Mouse (Mus musculus) kidney, adult 18-20 months (tissue): Measurements from ENCODE around the gene Vwa7.
A peak's percentile ranks its signal among the peaks of the same experiment; 100 is the strongest.
"Not testable (repeated sequence)": the region's sequence is repeated elsewhere in the genome, so short reads cannot be mapped to it uniquely, and the experiment has no call there.

Source experiments
- DNase-seq: peaks from one replicate; pipeline ENCODE4 v3.0.0; 2021

Gene Vwa7

DNA sequence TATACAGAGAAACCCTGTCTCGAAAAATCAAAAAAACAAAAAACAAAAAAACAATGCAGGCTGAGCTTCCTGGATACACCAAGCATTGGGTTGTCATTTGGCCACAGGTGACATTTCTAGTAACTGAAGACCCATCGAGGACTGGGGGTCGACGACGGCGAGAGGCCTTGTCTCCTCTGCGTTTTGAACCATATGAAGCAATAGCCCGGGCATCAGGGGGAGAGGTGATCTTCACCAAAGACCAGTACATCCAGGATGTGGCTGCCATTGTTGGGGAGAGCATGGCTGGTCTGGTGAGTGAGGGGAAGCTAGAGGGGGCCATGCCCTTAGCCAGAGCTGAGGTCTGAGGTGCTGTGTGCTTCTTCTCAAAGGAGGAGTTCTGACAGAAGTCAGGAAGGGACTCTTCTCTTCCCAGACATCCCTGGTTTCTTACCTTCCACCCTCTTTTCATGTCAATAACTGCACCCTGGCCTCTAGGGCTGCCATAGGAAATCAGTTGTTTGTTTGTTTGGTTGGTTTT lies 6.2 kb downstream of the Vwa7 start:
- DNase-seq: no peak

DNA sequence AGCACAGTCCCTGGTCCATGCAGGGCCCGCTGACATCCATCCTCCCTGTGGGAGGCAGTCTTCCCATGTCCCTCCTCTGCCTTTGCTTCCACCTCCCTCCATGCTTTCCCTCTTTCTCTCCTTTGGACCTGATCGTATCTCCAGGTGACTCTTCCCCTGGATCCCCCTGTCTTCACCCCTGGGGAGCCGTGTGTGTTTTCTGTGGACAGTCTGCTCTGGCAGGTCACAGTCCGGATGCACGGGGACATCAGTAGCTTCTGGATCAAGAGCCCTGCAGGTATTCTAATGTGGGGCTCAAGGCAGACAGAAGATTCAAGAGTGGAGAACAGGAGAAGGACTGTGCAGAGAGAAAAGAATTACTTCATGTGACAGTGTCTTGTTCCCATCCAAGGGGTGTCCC lies 6.8 kb downstream of the Vwa7 start:
- DNase-seq: no peak

DNA sequence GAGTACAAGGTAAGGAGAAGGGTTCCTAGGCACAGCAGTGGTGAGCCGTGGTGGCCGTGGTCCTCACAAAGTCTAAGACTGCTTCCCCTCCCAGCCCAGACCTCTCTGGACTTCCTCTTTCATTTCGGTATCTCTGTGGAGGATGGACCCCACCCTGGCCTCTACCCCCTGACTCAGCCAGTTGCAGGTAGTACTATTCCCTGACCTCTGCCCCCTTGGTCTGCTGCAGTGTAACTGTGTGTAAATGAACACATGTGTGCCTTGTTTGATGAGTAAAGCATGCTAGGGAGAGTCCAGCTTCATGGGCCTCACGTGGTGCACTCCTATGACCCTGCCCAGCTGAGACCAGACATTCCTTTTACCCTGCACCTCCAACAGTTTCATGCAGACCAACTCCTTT lies 7.4 kb downstream of the Vwa7 start:
- DNase-seq: no peak

DNA sequence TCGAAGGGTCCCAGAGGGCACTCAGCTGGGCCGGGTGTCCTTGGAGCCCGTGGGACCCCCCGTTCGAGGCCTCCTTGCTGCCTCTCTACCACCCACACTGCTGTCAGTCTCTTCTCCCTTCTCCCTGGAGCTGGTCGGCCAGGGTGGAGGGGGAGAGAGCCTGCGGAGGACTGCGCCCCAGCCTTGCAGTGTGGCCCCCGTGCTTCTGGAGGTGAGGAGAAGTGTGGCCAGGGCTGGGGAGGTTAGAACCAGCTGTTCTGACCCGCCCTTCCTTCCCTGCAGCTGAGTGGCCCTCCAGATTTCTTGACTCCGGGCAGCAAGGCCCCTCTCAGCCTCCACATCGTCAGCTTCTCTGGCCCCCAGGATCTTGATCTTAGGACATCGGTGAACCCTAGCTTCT lies 7.9 kb downstream of the Vwa7 start:
- no peak for DNase-seq

DNA sequence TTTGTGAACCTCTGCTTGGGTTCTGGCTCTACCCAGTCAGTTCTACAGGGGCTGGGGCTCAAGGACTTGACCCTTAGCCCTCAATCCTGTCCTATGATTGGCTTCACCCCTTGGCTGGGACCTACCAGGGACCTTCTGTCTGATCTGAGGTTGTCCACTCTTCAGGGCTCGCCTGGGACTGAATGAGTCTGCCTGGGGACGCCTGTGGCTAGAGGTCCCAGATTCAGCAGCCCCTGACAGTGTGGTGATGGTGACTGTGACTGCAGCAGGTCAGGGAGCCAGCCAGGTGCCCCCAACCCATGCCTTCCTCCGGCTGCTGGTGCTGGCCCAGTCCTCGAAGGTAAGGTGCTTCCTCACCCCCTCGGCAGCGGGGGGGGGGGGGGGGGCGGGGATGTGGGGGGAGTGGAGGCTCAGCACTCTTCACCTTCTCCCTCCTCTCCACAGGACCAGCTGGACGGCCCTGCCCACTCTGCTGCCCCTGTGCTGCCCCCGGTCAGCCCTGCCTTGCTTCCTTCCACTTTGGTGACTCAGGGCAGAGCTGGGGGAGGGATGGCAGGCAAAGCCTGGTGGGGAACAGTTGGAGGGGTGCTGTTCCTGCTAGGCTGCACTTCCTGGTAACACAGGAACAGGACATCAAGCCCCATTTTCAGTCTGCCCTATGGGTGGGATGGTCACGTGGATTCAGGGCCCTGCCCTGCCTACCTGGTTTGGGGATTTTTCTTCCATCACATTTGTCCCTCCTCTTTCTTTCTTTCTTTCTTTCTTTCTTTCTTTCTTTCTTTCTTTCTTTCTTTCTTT lies 8.5 kb downstream of the Vwa7 start:
- no peak for DNase-seq

DNA sequence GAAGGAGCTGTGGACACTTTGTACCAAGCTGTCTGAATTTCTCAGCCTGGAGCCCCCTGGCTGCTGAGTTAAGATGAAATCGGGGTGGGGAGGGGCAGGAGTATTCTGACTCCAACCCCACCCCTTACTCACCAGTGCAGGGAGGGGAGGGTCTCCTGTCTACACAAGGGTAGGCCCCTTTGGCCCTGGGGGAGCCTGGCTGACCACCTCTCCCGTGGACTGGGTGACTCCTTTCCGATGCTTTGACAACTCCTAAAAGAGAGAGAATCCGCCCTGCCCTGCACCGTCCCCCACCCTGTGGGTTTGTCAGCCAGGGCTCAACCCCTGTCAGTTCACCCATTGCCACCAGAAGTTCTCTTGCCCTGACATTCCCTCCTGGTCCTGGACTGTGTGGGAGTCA lies 9.8 kb downstream of the Vwa7 start:
- DNase-seq: no peak

DNA sequence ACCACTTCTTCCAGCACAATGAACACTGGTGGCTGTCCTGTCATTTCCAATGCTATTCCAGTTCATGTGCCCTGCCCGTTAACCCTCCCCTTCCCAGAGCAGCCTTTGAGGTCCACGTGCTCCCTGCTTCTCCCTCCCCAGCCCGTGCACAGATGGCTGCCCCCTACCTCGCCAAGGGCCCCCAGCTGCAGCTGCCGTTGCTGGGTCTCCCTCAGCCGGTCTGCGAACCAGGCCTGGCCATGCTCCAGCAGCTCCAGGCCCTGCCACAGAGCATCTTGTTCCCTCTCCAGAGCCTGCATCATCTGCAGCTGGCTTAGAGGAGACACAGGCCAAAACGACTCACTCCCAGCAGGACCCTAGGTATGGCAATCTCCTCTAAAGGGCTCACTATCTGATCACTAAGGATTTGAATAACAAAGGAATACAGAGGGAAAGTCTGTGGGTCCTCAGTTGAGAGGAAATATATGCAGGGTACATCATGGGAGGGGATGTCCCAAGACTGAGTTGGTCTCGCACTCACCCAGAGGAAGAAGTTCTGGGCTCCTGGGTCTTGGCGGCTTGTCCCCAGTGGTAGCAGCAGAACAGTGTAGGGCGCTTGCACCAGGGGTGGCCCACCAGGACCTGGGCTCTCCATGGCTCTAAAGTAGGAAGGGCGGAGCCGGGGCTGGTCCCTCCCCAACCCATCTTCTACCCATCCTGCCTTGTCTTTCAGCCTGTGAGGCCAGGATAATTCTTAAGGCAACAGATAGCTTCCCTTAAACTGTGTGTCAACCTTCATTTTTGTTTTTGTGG lies 11.1 kb downstream of the Vwa7 start, which contains the start of gene Sapcd1:
TSS of gene Sapcd1 (minus strand) at position 740 of the 792 bp plus-strand sequence.
- no peak for DNase-seq

DNA sequence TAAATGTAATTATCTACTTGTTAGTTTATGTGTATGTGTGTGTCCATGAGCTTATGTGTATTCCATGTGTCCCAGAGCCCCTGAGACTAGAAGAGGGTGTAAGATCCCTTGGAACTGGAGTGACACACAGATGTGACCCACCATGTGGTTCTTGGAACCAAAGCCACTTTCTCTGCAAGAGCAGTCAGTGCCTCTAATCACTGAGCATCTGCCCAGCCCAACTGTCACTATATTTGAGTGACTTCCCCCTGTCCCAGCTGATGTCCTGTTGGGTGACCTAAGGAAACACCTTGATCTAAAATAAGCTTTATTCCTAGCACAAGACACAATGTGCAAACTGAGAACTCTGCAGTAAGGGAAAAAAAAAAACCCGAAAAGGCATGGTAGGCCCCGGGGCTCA lies 11.9 kb downstream of the Vwa7 start:
- DNase-seq: no peak

DNA sequence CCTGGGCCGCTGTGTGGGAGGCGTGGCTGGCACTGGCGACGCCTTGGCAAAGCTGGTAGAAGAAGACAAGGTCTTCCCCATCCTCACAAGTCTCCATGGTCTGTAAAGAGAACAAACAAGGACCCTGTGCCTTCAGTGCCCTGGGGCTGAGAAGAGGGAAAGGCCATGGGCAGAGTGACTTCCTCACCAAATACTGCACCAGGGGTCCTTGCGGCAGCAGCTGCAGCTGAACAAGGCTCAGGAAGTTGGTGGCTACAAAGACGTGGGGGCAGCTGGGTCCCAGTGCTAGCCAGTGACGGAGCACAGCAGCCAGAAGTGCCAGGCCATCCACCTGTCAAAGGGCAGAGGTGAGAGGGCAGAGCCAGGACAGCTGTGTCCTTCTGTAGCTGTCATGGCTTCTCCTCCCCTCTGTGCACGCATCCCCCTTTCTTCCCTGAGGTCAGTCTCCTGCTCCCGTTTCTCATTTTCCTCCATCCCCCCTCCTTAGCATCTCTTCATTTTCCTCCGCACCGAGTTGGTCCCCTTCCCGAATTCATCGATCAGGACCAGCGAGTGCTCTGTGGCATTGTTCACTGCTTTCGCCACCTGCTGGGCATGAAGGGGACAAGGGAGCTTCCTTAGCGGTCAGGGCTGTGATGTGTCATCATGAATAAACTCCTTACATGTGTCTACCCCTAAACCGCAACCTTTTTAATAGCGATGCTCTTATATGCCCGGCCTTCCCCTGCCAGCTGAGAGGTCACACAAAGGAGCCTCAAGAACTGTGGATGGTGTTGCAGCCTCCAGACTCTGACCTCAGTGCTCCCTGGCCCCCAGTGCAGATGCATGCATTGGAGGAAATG lies 13.5 kb downstream of the Vwa7 start:
- peak; percentile 23 for DNase-seq

DNA sequence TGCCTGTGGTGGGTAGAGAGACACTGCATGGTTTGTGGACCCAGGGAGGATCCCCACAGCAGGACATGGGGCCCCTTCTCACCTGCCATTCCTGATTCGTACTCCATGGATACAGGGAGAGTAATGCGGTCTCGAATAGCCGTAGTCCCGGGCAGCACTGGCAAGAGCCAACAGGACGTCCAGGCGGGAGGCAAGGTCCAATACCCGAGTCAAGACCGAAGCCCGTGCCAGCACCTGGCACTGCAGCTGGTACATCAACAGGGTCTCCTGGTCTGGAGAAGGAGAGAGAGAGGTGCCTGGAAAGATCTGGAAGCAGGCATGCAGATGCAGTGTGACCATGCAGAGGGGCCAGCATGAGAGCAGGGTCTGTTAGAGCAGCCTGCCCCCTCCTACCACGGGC lies 14.9 kb downstream of the Vwa7 start:
- DNase-seq: no peak

DNA sequence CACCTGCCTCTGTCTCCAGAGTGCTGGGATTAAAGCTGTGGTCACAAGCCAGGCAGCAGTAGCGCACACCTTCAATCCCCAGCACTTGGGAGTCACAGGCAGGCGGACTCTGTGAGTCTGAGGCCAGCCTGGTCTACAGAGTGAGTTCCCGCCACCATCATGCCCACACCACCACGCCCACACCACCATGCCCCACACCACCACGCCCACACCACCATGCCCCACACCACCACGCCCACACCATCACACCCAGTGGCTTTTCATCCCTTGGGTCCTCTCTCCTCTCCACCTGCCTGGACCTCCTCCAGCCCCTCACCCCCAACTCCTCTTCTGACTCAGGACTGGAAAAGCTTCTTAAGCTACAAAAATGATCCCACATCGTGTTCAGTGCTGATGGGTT lies 15.5 kb downstream of the Vwa7 start:
- DNase-seq: no peak

DNA sequence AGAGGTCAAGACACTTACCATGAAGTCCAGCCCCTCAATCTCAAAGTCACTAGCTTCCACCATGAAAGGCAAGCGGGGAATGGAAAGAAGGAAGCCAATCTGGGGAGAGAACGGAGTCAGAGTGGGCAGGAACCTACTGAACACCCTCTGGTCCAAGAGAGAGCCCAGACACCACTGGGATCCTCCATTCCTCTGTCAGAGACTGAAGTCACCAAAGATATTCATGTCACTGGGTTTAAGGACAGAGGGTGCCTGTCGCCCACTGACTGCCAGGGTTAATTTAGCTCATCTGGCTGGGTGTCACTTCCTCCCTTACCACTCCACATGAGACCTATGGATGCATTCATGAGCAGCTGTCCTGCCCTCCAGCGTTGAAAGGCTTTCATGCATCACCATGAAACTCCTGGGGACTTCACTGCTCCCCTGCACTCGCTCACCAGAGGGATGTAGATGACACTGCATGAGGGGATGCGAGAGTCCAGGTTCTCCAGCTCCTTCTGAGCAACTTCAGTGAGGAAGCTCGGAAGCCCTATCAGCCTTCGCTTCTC lies 16.0 kb downstream of the Vwa7 start:
- DNase-seq: no peak

DNA sequence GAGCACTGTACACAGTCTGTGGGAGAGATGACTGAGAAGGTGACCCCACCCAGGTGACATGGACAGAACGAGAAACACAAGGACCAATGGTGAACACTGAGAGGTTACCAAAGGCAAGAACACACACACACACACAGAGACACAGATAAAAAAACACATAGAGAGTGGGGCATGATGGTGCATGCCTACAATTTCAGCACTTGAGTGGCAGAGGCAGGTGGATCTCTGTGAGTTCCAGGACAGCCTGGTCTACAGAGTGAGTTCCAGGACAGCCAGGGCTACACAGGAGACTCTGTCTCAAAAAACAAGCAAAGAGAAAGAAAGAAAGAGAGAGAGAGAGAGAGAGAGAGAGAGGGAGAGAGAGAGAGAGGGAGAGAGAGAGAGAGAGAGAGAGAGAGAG lies 17.3 kb downstream of the Vwa7 start:
- not testable (repeated sequence) for DNase-seq

DNA sequence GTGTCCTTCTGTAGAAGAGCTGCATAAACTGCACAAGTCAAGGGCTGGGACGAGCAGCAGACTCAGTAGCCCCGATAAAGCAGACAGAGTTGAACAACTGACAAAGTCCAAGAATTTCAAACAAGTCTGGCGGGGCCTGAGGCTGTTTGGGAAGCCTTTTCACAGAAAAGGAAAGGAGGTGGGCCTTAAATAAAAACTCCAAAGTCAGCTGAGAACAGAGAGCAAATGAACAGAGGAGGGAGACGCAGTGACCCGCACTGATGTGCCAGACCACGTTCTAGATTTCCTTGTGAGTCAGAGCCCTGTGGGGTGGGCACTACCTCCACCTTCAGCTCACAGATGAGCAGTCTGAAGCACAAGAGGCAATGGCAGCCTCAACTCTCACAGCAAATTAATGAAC lies 18.5 kb downstream of the Vwa7 start:
- DNase-seq: no peak

DNA sequence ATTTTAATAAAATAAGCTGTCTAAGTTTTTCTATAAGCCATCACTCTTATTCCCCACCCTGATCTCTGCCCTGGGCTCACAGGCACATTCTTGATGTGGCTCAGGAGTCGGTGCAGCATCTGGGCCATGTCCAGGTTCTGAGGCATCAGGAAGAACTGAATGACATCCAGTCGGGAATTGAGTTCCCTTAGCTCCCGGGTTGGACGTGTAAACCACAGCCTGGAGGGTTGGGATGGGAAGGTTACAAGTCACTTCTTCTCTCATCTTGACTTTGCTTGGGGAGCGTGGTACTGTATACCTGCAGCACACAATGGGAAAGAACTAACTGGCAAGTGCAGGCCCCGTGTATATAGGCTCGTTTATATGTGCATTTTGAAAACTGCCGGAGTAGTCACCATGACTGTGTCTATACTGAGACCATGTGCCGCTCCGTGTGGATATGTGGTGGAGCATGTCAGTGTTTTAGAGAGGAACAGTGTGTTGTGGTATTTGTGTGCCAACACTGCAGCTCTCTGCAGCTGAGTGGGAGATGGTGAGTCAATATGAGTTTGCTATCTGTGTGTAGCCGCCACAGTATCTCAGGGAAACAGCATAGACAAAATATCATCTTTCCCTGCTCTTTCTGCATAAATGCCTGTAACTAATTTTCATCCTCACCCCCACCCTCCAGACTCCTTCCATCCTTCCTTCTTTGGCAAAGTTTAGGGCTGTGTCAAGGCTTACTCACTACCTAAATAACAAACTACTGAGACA lies 22.9 kb downstream of the Vwa7 start:
- DNase-seq: no peak

DNA sequence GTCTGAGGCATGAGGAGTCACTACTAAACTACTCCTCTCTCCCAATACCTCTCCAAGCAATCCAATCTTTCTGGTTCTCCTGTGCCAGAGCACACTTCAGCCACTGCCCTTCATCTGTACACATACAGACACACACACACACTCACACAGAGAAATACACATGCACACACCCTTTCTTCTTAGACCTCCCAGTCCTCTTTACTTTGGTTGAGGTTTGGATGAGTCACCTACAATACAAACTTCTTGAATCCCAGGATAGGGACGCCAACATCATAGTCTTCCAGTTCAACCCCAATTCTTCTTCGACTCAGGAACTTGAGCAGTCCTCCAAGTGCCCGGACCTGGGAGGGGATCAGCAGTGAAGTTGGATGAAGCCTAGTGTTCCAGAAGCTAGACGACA lies 27.4 kb downstream of the Vwa7 start:
- no peak for DNase-seq

DNA sequence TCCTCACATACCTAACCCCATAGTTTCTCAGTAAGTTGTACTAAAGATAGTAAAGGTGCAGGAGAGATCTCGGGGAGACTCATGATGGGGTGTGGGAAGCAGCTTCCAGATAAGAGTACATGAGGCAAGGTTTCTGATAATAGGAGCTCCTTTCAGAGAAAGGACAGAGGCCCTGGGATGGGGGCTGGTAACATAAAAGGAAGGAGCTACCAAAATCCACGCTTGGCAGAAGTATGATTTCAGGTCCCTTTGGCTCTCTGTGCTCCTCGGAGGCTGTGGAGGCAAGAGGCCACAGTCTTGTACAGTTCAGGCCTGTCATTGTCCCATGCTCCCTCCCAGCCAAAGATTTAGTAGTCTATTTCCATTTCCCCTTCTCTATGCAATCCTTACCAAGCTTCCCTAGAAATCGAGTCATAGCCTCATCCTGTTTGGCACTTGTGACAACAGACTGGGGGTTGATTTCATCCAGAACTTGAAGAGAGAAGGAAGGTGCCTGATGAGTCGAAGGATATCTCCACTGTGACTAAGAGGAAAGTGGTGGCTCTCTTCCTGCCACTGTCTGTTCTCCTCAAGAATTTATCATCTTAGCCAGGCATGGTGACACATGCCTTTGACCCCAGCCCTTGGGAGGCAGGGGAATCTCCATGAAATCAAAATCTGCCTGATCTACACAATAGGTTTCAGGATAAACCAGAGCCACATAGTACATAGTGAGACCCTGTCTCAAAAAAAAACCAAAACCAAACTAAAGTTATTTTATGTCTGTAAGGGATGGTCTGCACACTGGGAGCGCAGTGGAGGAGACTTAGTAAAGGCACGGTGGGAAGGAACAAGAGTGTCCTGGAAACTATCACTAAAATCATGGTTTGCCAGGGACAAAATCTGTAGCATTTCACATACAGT lies 28.8 kb downstream of the Vwa7 start:
- no peak for DNase-seq

DNA sequence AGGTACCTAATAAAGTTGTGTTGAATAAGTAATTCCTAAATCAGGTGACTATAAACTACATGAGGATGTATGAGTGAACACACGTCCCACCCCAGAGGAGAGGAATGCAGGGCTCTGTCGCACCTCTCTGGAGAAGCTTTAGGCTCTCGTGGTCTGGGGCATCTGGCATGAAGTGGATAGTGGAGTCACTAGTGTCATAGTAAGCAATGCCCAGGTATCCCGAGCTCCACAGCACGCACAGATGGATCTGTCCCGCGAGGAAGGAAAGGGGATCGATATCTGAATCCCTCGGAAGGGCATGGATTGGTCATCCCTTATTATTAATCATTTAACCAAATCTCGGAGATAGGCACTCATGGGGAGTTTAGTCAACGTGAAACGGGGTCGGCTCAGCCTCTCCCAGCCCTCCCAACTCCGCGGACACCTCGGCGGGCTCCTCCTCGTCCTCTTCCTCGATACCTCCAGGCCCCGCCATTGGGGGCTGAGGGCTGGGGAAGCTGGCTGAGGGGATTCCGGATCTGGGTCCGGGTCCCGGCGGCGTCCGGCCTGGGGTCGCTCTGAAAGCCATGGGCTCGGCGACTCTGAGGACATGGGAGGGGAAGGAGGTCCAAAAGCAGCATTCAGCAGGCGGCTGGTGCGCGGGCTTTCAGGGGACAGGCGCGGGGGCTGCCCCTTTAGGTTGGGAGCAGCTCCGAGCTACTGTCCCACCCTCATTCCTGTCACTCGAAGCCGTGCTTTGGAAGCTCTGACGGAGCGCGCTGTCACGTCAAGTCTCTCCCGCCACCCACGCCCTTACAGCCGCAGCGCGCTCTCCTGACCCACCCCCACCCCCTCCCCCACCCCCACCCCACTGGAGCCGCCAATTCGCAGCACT lies 29.7 kb downstream of the Vwa7 start:
- no peak for DNase-seq

DNA sequence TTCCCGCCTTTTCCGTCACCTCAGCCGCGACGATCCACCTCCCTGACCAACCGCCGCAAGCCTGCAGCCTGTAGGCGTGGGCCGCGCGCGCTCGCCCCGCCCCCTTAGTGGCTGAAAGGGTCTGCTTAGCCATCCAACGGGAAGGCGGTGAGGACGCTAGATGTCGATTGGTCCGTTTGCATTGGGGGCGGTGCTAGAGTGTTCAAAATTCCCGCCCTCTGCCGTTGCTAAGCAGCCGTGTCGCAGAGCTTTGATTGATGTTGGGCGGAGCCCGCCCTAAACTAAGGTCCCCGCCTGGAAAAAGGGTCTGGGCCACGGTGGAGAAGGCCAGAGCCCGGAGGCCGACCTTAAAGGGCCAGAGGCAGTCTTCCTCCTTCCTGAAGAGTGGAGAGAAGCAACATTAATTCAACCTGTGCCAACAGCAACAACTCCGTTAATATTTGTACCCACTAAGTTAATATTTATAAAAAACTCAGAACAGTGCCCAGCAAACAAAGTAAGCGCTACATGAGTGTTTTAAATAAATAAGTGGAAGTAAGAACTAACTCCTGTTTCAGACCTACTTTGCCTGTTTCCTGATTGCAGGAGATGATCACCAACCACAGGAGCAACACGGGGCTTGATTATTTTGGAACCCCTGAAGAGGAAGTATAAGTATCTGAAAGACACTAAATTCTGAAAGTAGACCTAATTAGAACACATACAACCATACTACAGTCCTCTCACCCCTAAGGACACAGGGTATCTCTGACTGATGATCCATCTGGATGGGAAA lies 30.5 kb downstream of the Vwa7 start, which contains the start of gene Msh5:
TSS of gene Msh5 (minus strand) at position 65 of the 775 bp plus-strand sequence.
- peak; percentile 98 for DNase-seq
